ENCODE assay signal across 13 mouse cellular contexts in genomic region chr2:166271373-166272189, GRCm38 (mm10).
A peak's percentile ranks its signal among the peaks of the same experiment; 100 is the strongest.
DNase-seq lines count a peak whose midpoint lies in the region; ATAC-seq and TF ChIP-seq lines count a peak whose summit lies in the region.
"Had no signal": no experiment of that assay in that cellular context is flagged by ENCODE, and none has a peak within 500 bp of the region (broad histone marks: within the 10 kb centered on the region; RNA-seq: fewer than 3 reads in every experiment).

No protein-coding gene starts in this region.

- ATAC-seq in forebrain, embryonic 15.5 days (replicated peaks), result 0 out of 2 replicates have a peak, but pooled peaks have one; percentile 44
- no peak for ATAC-seq in midbrain, embryonic 13.5 days
- no peak for ATAC-seq in kidney, embryonic 16.5 days (ENCODE audit: low FRiP score, low TSS enrichment)
- ATAC-seq: inflammation-experienced regulatory T-cells, adult 6 months had no signal

- no peak for TF ChIP-seq CTCF in left cerebral cortex, adult 2 months (IDR thresholded peaks at IDR 0.05)

- 21% methylated on average over 11 of the region's 11 CpGs for WGBS in forebrain, embryonic 15.5 days
- 54% methylated on average over 11 of the region's 11 CpGs for WGBS in midbrain, embryonic 13.5 days
- WGBS in kidney, embryonic 16.5 days, result 70% methylated on average over 11 of the region's 11 CpGs

- H3K27ac ChIP-seq in left cerebral cortex, adult 2 months, result peak overlapping the region; percentile 53; the same call in 1 of the 2 replicates
- peak overlapping the region; percentile 91 for H3K27ac ChIP-seq in forebrain, embryonic 15.5 days (replicated peaks)
- H3K27ac ChIP-seq in midbrain, embryonic 13.5 days, result peak overlapping the region; percentile 57; the same call in 1 of the 2 replicates
- H3K27ac ChIP-seq in kidney, embryonic 16.5 days (ENCODE audit: low read length), result no peak overlapping the region
- H3K27ac ChIP-seq: kidney, postnatal 0 days; limb, embryonic 12.5 days had no signal

- H3K4me2 ChIP-seq in forebrain, embryonic 15.5 days (replicated peaks), result peak overlapping the region; percentile 19
- H3K4me2 ChIP-seq in midbrain, embryonic 13.5 days (replicated peaks), result no peak overlapping the region
- H3K4me2 ChIP-seq in kidney, embryonic 16.5 days (replicated peaks; ENCODE audit: low read depth, low read length), result no peak overlapping the region
- H3K4me2 ChIP-seq: limb, embryonic 12.5 days had no signal

- H3K4me3 ChIP-seq in left cerebral cortex, adult 2 months, result no peak overlapping the region
- no peak overlapping the region for H3K4me3 ChIP-seq in forebrain, embryonic 15.5 days
- no peak overlapping the region for H3K4me3 ChIP-seq in midbrain, embryonic 13.5 days (replicated peaks)
- no peak overlapping the region for H3K4me3 ChIP-seq in kidney, embryonic 16.5 days (ENCODE audit: low read length)
- H3K4me3 ChIP-seq: limb, embryonic 12.5 days had no signal

- DNase-seq in left cerebral cortex, adult 2 months (ENCODE audit: extremely low spot score in 1 of 2, low spot score in 2 of 2), result no peak
- no peak for DNase-seq in left cerebral cortex, adult 11 months (ENCODE audit: low spot score)
- peak; percentile 67 for DNase-seq in brain, adult 2 months (ENCODE audit: low read depth, low spot score)
- no peak for DNase-seq in heart, postnatal 14 days
- DNase-seq in embryo, embryonic 11 days, result no peak
- DNase-seq: cerebellum, adult 11-12 months; thymus, adult 2 months had no signal

- no peaks in the 10 kb centered on the region for H3K9me3 ChIP-seq in forebrain, embryonic 15.5 days
- no peaks in the 10 kb centered on the region for H3K9me3 ChIP-seq in midbrain, embryonic 13.5 days
- no peaks in the 10 kb centered on the region for H3K9me3 ChIP-seq in kidney, embryonic 16.5 days (ENCODE audit: low read length)
- H3K9me3 ChIP-seq: limb, embryonic 12.5 days had no signal

- H3K27me3 ChIP-seq in forebrain, embryonic 15.5 days, result no peaks in the 10 kb centered on the region
- 0 out of 2 replicates have a peak, but pooled peaks cover 7% of the 10 kb centered on the region for H3K27me3 ChIP-seq in midbrain, embryonic 13.5 days
- H3K27me3 ChIP-seq in kidney, embryonic 16.5 days (ENCODE audit: insufficient read depth, low read length), result no peaks in the 10 kb centered on the region
- H3K27me3 ChIP-seq: limb, embryonic 12.5 days had no signal

- peaks cover 26% of the 10 kb centered on the region for H3K4me1 ChIP-seq in forebrain, embryonic 15.5 days
- peaks cover 28% of the 10 kb centered on the region for H3K4me1 ChIP-seq in midbrain, embryonic 13.5 days (replicated peaks)
- peaks cover 12% of the 10 kb centered on the region for H3K4me1 ChIP-seq in kidney, embryonic 16.5 days (ENCODE audit: insufficient read depth, low read length)

- no peaks in the 10 kb centered on the region for H3K36me3 ChIP-seq in forebrain, embryonic 15.5 days
- no peaks in the 10 kb centered on the region for H3K36me3 ChIP-seq in midbrain, embryonic 13.5 days
- no peaks in the 10 kb centered on the region for H3K36me3 ChIP-seq in kidney, embryonic 16.5 days (ENCODE audit: insufficient read depth, low read length)
- H3K36me3 ChIP-seq: limb, embryonic 12.5 days had no signal

- intact Hi-C loops in left cerebral cortex, adult 2 months (cut with DNase I), result no loop called here
- intact Hi-C loops in heart, postnatal 14 days (cut with DNase I), result no loop called here

- H3K9ac ChIP-seq in forebrain, embryonic 15.5 days (replicated peaks), result no peak overlapping the region
- H3K9ac ChIP-seq in midbrain, embryonic 13.5 days (replicated peaks), result no peak overlapping the region
- H3K9ac ChIP-seq in kidney, embryonic 16.5 days (replicated peaks; ENCODE audit: low read length), result no peak overlapping the region
- H3K9ac ChIP-seq: limb, embryonic 12.5 days had no signal
